Mouse (Mus musculus): ENCODE results near the gene Cds1. TPM values are rescaled to one million over a fixed set of nuclear protein-coding genes. Genes with fewer than 3 reads are reported as not detected.
A peak's percentile ranks its signal among the peaks of the same experiment; 100 is the strongest.

Cds1 gene
- polyA plus RNA-seq, 1 experiment from 2014 or later, result 1.0 TPM

DNA sequence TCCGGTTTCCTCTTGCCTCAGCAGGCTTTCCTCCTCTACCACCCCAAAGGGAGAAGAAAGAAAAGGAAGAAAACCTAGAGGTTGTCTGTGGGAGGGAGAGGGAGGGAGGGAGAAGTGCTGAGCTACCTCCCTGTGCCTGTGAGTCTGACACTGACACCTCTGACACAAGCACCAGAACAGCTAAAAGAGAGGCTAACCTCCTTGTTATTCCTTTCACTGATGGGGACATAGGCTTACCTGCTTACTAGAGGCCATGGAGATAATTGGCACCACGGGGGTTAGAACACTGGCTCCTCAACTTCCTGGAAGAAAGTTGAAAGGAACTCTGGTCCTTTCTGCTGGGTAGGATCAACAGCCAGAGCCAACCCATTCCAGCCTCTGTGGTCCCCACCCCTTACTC lies 1.4 kb upstream of the Cds1 start:
- Histone ChIP-seq H3K27me3 (ENCODE audit: control insufficient read depth, insufficient read depth, low read length) (peaks cover 55% of the 10 kb centered on the region), H3K9ac (ENCODE audit: low read length) (no peak overlapping the region), H3K4me1 (ENCODE audit: control insufficient read depth in 2 of 2, insufficient read depth in 2 of 2, low read length in 2 of 2) (0 out of 4 replicates have a peak, but pooled peaks cover 0 to 4% of the 10 kb centered on the region in 2 experiments), H3K4me3 (ENCODE audit: control insufficient read depth in 1 of 2, insufficient read depth in 1 of 2, low read depth in 1 of 2, low read length in 2 of 2) (no peak overlapping the region), H3K9me3 (ENCODE audit: control insufficient read depth, low read length) (no peaks in the 10 kb centered on the region), H3K36me3 (ENCODE audit: control insufficient read depth, insufficient read depth, low read length) (no peaks in the 10 kb centered on the region), H3K27ac (replicated peaks in 1 of 2; ENCODE audit: control insufficient read depth in 1 of 2, insufficient read depth in 1 of 2, low read depth in 2 of 2, low read length in 2 of 2) (no peak overlapping the region), H3K4me2 (ENCODE audit: low read length) (no peak overlapping the region)
- WGBS, result 13% methylated on average over 2 of the region's 2 CpGs
- no peak for ATAC-seq (ENCODE audit: insufficient number of reproducible peaks, insufficient read depth, low FRiP score, low read depth)

- peak overlapping the region; percentile 88 for H3K4me2 ChIP-seq (ENCODE audit: low read length)
- peak overlapping the region; percentile 56 for H3K9ac ChIP-seq (ENCODE audit: low read length)
- no peak overlapping the region for H3K27ac ChIP-seq (replicated peaks in 1 of 2; ENCODE audit: control insufficient read depth in 1 of 2, insufficient read depth in 1 of 2, low read depth in 2 of 2, low read length in 2 of 2)
- H3K36me3 ChIP-seq (ENCODE audit: control insufficient read depth, insufficient read depth, low read length), result no peaks in the 10 kb centered on the region
- H3K27me3 ChIP-seq (ENCODE audit: control insufficient read depth, insufficient read depth, low read length), result peaks cover 66% of the 10 kb centered on the region
- ATAC-seq (ENCODE audit: insufficient number of reproducible peaks, insufficient read depth, low FRiP score, low read depth), result peak; percentile 36; the same call in 1 of the 2 replicates
- 0 out of 4 replicates have a peak, but pooled peaks cover 0 to 4% of the 10 kb centered on the region in 2 experiments for H3K4me1 ChIP-seq (ENCODE audit: control insufficient read depth in 2 of 2, insufficient read depth in 2 of 2, low read length in 2 of 2)
- WGBS, result 2% methylated on average over 44 of the region's 45 CpGs
- H3K4me3 ChIP-seq (ENCODE audit: control insufficient read depth in 1 of 2, insufficient read depth in 1 of 2, low read depth in 1 of 2, low read length in 2 of 2), result peak overlapping the region; percentile 50 to 73
- no peaks in the 10 kb centered on the region for H3K9me3 ChIP-seq (ENCODE audit: control insufficient read depth, low read length)
These were observed 516 bp downstream of the Cds1 start for GRCm38 (mm10) chr5:101765390-101765901.

GRCm38 (mm10) chr5:101766248-101766647 lies 1.3 kb downstream of the Cds1 start:
- Histone ChIP-seq H3K9me3 (ENCODE audit: control insufficient read depth, low read length) (no peaks in the 10 kb centered on the region), H3K27me3 (ENCODE audit: control insufficient read depth, insufficient read depth, low read length) (peaks cover 67% of the 10 kb centered on the region), H3K4me1 (ENCODE audit: control insufficient read depth in 2 of 2, insufficient read depth in 2 of 2, low read length in 2 of 2) (0 out of 4 replicates have a peak, but pooled peaks cover 0 to 4% of the 10 kb centered on the region in 2 experiments), H3K9ac (ENCODE audit: low read length) (no peak overlapping the region), H3K27ac (replicated peaks in 1 of 2; ENCODE audit: control insufficient read depth in 1 of 2, insufficient read depth in 1 of 2, low read depth in 2 of 2, low read length in 2 of 2) (no peak overlapping the region), H3K4me3 (ENCODE audit: control insufficient read depth in 1 of 2, insufficient read depth in 1 of 2, low read depth in 1 of 2, low read length in 2 of 2) (0 out of 4 replicates have a peak overlapping the region, but pooled peaks of 1 of the 2 experiments have one; percentile 8), H3K4me2 (ENCODE audit: low read length) (peak overlapping the region; percentile 88; the same call in 1 of the 2 replicates), H3K36me3 (ENCODE audit: control insufficient read depth, insufficient read depth, low read length) (no peaks in the 10 kb centered on the region)
- 25% methylated on average over 6 of the region's 6 CpGs for WGBS
- ATAC-seq (ENCODE audit: insufficient number of reproducible peaks, insufficient read depth, low FRiP score, low read depth), result no peak

DNA sequence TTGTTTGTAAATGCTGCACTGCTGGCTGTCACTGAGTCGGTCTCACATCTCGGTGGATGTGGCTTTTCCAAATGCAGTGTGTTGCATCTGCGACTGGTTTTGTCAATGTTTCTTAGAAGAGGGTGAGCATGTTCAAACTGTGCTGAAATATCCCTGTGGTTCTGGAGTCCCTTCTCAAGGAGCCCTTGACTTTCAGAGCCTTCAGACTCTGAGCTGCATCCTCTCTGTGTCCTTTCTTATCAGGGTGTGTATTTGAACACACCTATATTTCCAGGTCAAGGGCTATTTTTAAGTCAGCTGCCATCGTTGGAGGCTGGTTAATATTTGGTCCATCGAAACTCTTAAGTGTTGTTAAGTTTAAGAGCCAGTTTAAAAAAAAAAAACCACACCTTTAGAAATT lies 2.2 kb downstream of the Cds1 start:
- Histone ChIP-seq H3K4me3 (ENCODE audit: control insufficient read depth in 1 of 2, insufficient read depth in 1 of 2, low read depth in 1 of 2, low read length in 2 of 2) (no peak overlapping the region), H3K4me2 (ENCODE audit: low read length) (no peak overlapping the region), H3K36me3 (ENCODE audit: control insufficient read depth, insufficient read depth, low read length) (no peaks in the 10 kb centered on the region), H3K4me1 (ENCODE audit: control insufficient read depth in 2 of 2, insufficient read depth in 2 of 2, low read length in 2 of 2) (0 out of 4 replicates have a peak, but pooled peaks cover 0 to 4% of the 10 kb centered on the region in 2 experiments), H3K9ac (ENCODE audit: low read length) (no peak overlapping the region), H3K27ac (replicated peaks in 1 of 2; ENCODE audit: control insufficient read depth in 1 of 2, insufficient read depth in 1 of 2, low read depth in 2 of 2, low read length in 2 of 2) (no peak overlapping the region), H3K9me3 (ENCODE audit: control insufficient read depth, low read length) (no peaks in the 10 kb centered on the region), H3K27me3 (ENCODE audit: control insufficient read depth, insufficient read depth, low read length) (peaks cover 67% of the 10 kb centered on the region)
- 50% methylated on average over 5 of the region's 5 CpGs for WGBS
- ATAC-seq (ENCODE audit: insufficient number of reproducible peaks, insufficient read depth, low FRiP score, low read depth), result no peak

GRCm38 (mm10) chr5:101767486-101767885 lies 2.6 kb downstream of the Cds1 start:
- 0 out of 4 replicates have a peak, but pooled peaks cover 0 to 4% of the 10 kb centered on the region in 2 experiments for H3K4me1 ChIP-seq (ENCODE audit: control insufficient read depth in 2 of 2, insufficient read depth in 2 of 2, low read length in 2 of 2)
- H3K4me2 ChIP-seq (ENCODE audit: low read length), result no peak overlapping the region
- no peaks in the 10 kb centered on the region for H3K9me3 ChIP-seq (ENCODE audit: control insufficient read depth, low read length)
- no peak overlapping the region for H3K4me3 ChIP-seq (ENCODE audit: control insufficient read depth in 1 of 2, insufficient read depth in 1 of 2, low read depth in 1 of 2, low read length in 2 of 2)
- 72% methylated on average over 6 of the region's 6 CpGs for WGBS
- peaks cover 67% of the 10 kb centered on the region for H3K27me3 ChIP-seq (ENCODE audit: control insufficient read depth, insufficient read depth, low read length)
- no peaks in the 10 kb centered on the region for H3K36me3 ChIP-seq (ENCODE audit: control insufficient read depth, insufficient read depth, low read length)
- H3K27ac ChIP-seq (replicated peaks in 1 of 2; ENCODE audit: control insufficient read depth in 1 of 2, insufficient read depth in 1 of 2, low read depth in 2 of 2, low read length in 2 of 2), result no peak overlapping the region
- no peak for ATAC-seq (ENCODE audit: insufficient number of reproducible peaks, insufficient read depth, low FRiP score, low read depth)
- H3K9ac ChIP-seq (ENCODE audit: low read length), result no peak overlapping the region

GRCm38 (mm10) chr5:101768558-101768957 lies 3.6 kb downstream of the Cds1 start:
- Histone ChIP-seq H3K36me3 (ENCODE audit: control insufficient read depth, insufficient read depth, low read length) (no peaks in the 10 kb centered on the region), H3K9me3 (ENCODE audit: control insufficient read depth, low read length) (no peaks in the 10 kb centered on the region)
- WGBS, result 84% methylated on average over 7 of the region's 7 CpGs

DNA sequence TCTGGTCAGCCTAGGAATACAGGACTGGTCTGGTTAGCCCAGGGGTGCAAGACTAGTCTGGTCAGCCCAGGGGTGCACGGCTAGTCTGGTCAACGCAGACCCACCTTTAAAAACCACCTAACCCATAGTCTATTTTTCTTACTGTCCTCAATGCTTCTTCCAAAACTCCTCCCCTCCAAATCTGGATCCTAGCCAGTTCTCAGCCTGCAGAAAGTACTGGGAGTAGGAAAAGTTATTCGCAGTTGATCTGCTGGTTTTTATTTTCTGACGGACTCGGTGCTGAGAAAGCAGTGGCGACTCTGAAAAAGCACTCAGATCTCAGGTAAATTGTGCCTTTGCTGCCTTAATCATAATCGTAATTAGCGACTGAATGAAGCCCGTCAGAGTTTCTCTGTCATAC lies 7.7 kb downstream of the Cds1 start:
- Histone ChIP-seq H3K4me2 (ENCODE audit: low read length) (no peak overlapping the region), H3K4me3 (ENCODE audit: control insufficient read depth in 1 of 2, insufficient read depth in 1 of 2, low read depth in 1 of 2, low read length in 2 of 2) (no peak overlapping the region), H3K4me1 (ENCODE audit: control insufficient read depth in 2 of 2, insufficient read depth in 2 of 2, low read length in 2 of 2) (no peaks in the 10 kb centered on the region), H3K36me3 (ENCODE audit: control insufficient read depth, insufficient read depth, low read length) (no peaks in the 10 kb centered on the region), H3K9me3 (ENCODE audit: control insufficient read depth, low read length) (no peaks in the 10 kb centered on the region), H3K27ac (replicated peaks in 1 of 2; ENCODE audit: control insufficient read depth in 1 of 2, insufficient read depth in 1 of 2, low read depth in 2 of 2, low read length in 2 of 2) (no peak overlapping the region), H3K9ac (ENCODE audit: low read length) (no peak overlapping the region), H3K27me3 (ENCODE audit: control insufficient read depth, insufficient read depth, low read length) (peaks cover 22% of the 10 kb centered on the region)
- 79% methylated on average over 9 of the region's 9 CpGs for WGBS
- ATAC-seq (ENCODE audit: insufficient number of reproducible peaks, insufficient read depth, low FRiP score, low read depth), result no peak

More at GRCm38 (mm10) chr5:101768558-101768957, 3.6 kb downstream of the Cds1 start:
- Histone ChIP-seq H3K27me3 (ENCODE audit: control insufficient read depth, insufficient read depth, low read length) (peaks cover 58% of the 10 kb centered on the region), H3K4me1 (ENCODE audit: control insufficient read depth in 2 of 2, insufficient read depth in 2 of 2, low read length in 2 of 2) (0 out of 4 replicates have a peak, but pooled peaks cover 0 to 4% of the 10 kb centered on the region in 2 experiments), H3K27ac (replicated peaks in 1 of 2; ENCODE audit: control insufficient read depth in 1 of 2, insufficient read depth in 1 of 2, low read depth in 2 of 2, low read length in 2 of 2) (no peak overlapping the region), H3K4me2 (ENCODE audit: low read length) (no peak overlapping the region), H3K4me3 (ENCODE audit: control insufficient read depth in 1 of 2, insufficient read depth in 1 of 2, low read depth in 1 of 2, low read length in 2 of 2) (no peak overlapping the region), H3K9ac (ENCODE audit: low read length) (no peak overlapping the region)
- ATAC-seq (ENCODE audit: insufficient number of reproducible peaks, insufficient read depth, low FRiP score, low read depth), result no peak

DNA sequence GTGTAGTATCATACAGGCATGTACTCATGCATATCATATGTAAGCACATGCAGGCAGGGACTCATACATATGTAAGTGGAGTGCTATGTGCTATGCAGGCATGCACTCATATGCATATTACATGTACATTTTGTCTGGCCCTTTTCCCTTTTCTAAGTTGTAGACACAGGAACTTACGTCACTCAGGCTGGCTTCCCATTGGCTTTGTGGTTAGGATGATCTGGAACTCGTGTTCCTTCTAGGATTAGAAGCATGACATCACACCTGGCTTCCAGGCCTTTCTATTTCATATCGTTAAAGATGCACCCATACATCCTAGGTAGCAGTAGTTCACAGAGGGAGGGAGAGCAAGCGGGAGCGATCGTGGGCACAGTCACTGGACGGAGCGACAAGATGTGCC lies 10.3 kb downstream of the Cds1 start:
- Histone ChIP-seq H3K27me3 (ENCODE audit: control insufficient read depth, insufficient read depth, low read length) (peaks cover 3% of the 10 kb centered on the region), H3K9me3 (ENCODE audit: control insufficient read depth, low read length) (no peaks in the 10 kb centered on the region), H3K36me3 (ENCODE audit: control insufficient read depth, insufficient read depth, low read length) (no peaks in the 10 kb centered on the region), H3K4me2 (ENCODE audit: low read length) (no peak overlapping the region), H3K4me3 (ENCODE audit: control insufficient read depth in 1 of 2, insufficient read depth in 1 of 2, low read depth in 1 of 2, low read length in 2 of 2) (no peak overlapping the region), H3K27ac (replicated peaks in 1 of 2; ENCODE audit: control insufficient read depth in 1 of 2, insufficient read depth in 1 of 2, low read depth in 2 of 2, low read length in 2 of 2) (no peak overlapping the region), H3K4me1 (ENCODE audit: control insufficient read depth in 2 of 2, insufficient read depth in 2 of 2, low read length in 2 of 2) (no peaks in the 10 kb centered on the region), H3K9ac (ENCODE audit: low read length) (no peak overlapping the region)
- WGBS, result 88% methylated on average over 8 of the region's 8 CpGs
- no peak for ATAC-seq (ENCODE audit: insufficient number of reproducible peaks, insufficient read depth, low FRiP score, low read depth)

Measured in heart, embryonic 14.5 days (tissue).